In the genomic region with DNA sequence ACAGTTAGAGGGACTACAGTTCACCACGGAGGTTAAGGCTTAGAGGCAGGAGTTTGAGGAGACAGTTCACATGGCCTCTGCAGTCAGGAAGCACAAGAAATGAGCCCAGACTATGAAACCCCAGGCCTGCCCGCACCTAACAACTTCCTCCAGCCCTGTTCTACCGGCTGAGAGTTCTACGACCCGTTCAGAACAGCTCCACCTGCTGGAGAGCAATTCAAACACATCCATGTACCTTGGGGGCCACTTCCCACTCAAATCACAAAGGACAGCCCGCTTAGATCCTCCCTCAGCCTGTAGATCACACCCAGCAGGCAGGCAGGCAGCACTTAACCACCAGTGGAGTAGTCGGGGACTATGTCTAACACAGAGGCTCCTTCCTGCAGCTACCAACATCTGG, we compare ENCODE assay signal across 23 mouse cellular contexts. TPM values are rescaled to one million over a fixed set of nuclear protein-coding genes. Genes with fewer than 3 reads are reported as not detected.
A peak's percentile ranks its signal among the peaks of the same experiment; 100 is the strongest.
DNase-seq lines count a peak whose midpoint lies in the region; ATAC-seq and TF ChIP-seq lines count a peak whose summit lies in the region.
"Had no signal": no experiment of that assay in that cellular context is flagged by ENCODE, and none has a peak within 500 bp of the region (broad histone marks: within the 10 kb centered on the region; RNA-seq: fewer than 3 reads in every experiment).

No protein-coding gene starts in this region.

- no peaks in the 10 kb centered on the region for H3K4me1 ChIP-seq in hindbrain, postnatal 0 days (ENCODE audit: insufficient read depth, low read length)
- peaks cover 17% of the 10 kb centered on the region for H3K4me1 ChIP-seq in hindbrain, embryonic 10.5 days (replicated peaks)
- H3K4me1 ChIP-seq in liver, embryonic 14.5 days (replicated peaks; ENCODE audit: control insufficient read depth in 2 of 2, insufficient read depth in 2 of 2, low read length in 1 of 2): no peaks in the 10 kb centered on the region
- peaks cover 13% of the 10 kb centered on the region; the same call in 1 of the 2 replicates for H3K4me1 ChIP-seq in E14TG2a.4 (replicated peaks; ENCODE audit: low read depth, low read length)
- peaks cover 16% of the 10 kb centered on the region for H3K4me1 ChIP-seq in forebrain, embryonic 15.5 days
- H3K4me1 ChIP-seq: embryonic facial prominence, embryonic 15.5 days; kidney, embryonic 15.5 days; limb, embryonic 12.5 days; lung, embryonic 15.5 days; megakaryocyte, embryonic 14.5 days had no signal

- peak; percentile 28; the same call in 1 of the 2 replicates for TF ChIP-seq CTCF in hindbrain, postnatal 0 days (IDR thresholded peaks at IDR 0.05; ENCODE audit: low read depth)
- peak; percentile 21; the same call in 1 of the 2 replicates for TF ChIP-seq CTCF in liver, embryonic 14.5 days (IDR thresholded peaks at IDR 0.05; ENCODE audit: low read depth)
- TF ChIP-seq CTCF in E14TG2a.4 (conservative IDR thresholded peaks at IDR 0.05; ENCODE audit: low read length): peak; percentile 58

- WGBS in hindbrain, postnatal 0 days: 69% methylated on average over 7 of the region's 7 CpGs
- WGBS in hindbrain, embryonic 10.5 days: 62% methylated on average over 7 of the region's 7 CpGs
- 29% methylated on average over 7 of the region's 7 CpGs for WGBS in liver, embryonic 14.5 days (ENCODE audit: insufficient replicate concordance)
- WGBS in forebrain, embryonic 15.5 days: 72% methylated on average over 7 of the region's 7 CpGs

- 0 out of 2 replicates have a peak, but pooled peaks cover 4% of the 10 kb centered on the region for H3K36me3 ChIP-seq in hindbrain, postnatal 0 days (ENCODE audit: insufficient read depth, low read length)
- peaks cover 31% of the 10 kb centered on the region for H3K36me3 ChIP-seq in hindbrain, embryonic 10.5 days
- H3K36me3 ChIP-seq in liver, embryonic 14.5 days (replicated peaks; ENCODE audit: control insufficient read depth, insufficient read depth, low read depth): no peaks in the 10 kb centered on the region
- H3K36me3 ChIP-seq in E14TG2a.4 (ENCODE audit: insufficient read depth, low read length): no peaks in the 10 kb centered on the region
- H3K36me3 ChIP-seq in forebrain, embryonic 15.5 days: peaks cover 14% of the 10 kb centered on the region
- H3K36me3 ChIP-seq: embryonic facial prominence, embryonic 15.5 days; G1E; kidney, embryonic 15.5 days; limb, embryonic 12.5 days; lung, embryonic 15.5 days had no signal

- no peak overlapping the region for H3K27ac ChIP-seq in hindbrain, postnatal 0 days
- no peak overlapping the region for H3K27ac ChIP-seq in hindbrain, embryonic 10.5 days
- no peak overlapping the region for H3K27ac ChIP-seq in liver, embryonic 14.5 days
- H3K27ac ChIP-seq in forebrain, embryonic 15.5 days (replicated peaks): no peak overlapping the region
- H3K27ac ChIP-seq: embryonic facial prominence, embryonic 15.5 days; forebrain, embryonic 10.5 days; kidney, embryonic 15.5 days; limb, embryonic 12.5 days; lung, embryonic 15.5 days had no signal

- no peak for ATAC-seq in hindbrain, postnatal 0 days
- no peak for ATAC-seq in liver, embryonic 14.5 days (ENCODE audit: insufficient read depth)
- no peak for ATAC-seq in forebrain, embryonic 15.5 days (replicated peaks)
- ATAC-seq: midbrain, embryonic 16.5 days had no signal

- TF ChIP-seq EP300 in liver, embryonic 14.5 days (IDR thresholded peaks at IDR 0.05; ENCODE audit: low read depth): no peak

- H3K27me3 ChIP-seq in hindbrain, postnatal 0 days (ENCODE audit: insufficient read depth, low read length): no peaks in the 10 kb centered on the region
- H3K27me3 ChIP-seq in hindbrain, embryonic 10.5 days (ENCODE audit: insufficient read depth, poor library complexity, severe bottlenecking): no peaks in the 10 kb centered on the region
- no peaks in the 10 kb centered on the region for H3K27me3 ChIP-seq in liver, embryonic 14.5 days (ENCODE audit: control insufficient read depth, insufficient read depth, low read length)
- no peaks in the 10 kb centered on the region for H3K27me3 ChIP-seq in E14TG2a.4 (ENCODE audit: insufficient read depth, low read length)
- no peaks in the 10 kb centered on the region for H3K27me3 ChIP-seq in forebrain, embryonic 15.5 days
- H3K27me3 ChIP-seq: embryonic facial prominence, embryonic 15.5 days; kidney, embryonic 15.5 days; limb, embryonic 12.5 days; lung, embryonic 15.5 days; megakaryocyte, embryonic 14.5 days had no signal

- H3K4me3 ChIP-seq in hindbrain, postnatal 0 days (ENCODE audit: low read length): no peak overlapping the region
- H3K4me3 ChIP-seq in hindbrain, embryonic 10.5 days: no peak overlapping the region
- no peak overlapping the region for H3K4me3 ChIP-seq in liver, embryonic 14.5 days (ENCODE audit: insufficient read depth in 1 of 2, low read depth in 2 of 2, low read length in 2 of 2)
- H3K4me3 ChIP-seq in E14TG2a.4 (replicated peaks; ENCODE audit: low read length): peak overlapping the region; percentile 7; the same call in 1 of the 2 replicates
- H3K4me3 ChIP-seq in forebrain, embryonic 15.5 days: no peak overlapping the region
- H3K4me3 ChIP-seq: embryonic facial prominence, embryonic 15.5 days; forebrain, embryonic 10.5 days; kidney, embryonic 15.5 days; limb, embryonic 12.5 days; lung, embryonic 15.5 days; megakaryocyte, embryonic 14.5 days had no signal

- no peak overlapping the region for H3K4me2 ChIP-seq in hindbrain, postnatal 0 days (ENCODE audit: low read depth, low read length)
- H3K4me2 ChIP-seq in liver, embryonic 14.5 days (ENCODE audit: low read depth): no peak overlapping the region
- no peak overlapping the region for H3K4me2 ChIP-seq in forebrain, embryonic 15.5 days (replicated peaks)
- H3K4me2 ChIP-seq: embryonic facial prominence, embryonic 15.5 days; kidney, embryonic 15.5 days; limb, embryonic 12.5 days; lung, embryonic 15.5 days had no signal

- no peak for DNase-seq in hindbrain, postnatal 0 days (ENCODE audit: low spot score)
- no peak for DNase-seq in hindbrain, embryonic 10.5 days (ENCODE audit: low spot score)
- DNase-seq in liver, embryonic 14.5 days (ENCODE audit: low read depth in 3 of 3, low spot score in 3 of 3): no peak
- DNase-seq in liver (no peak), WW6 (ENCODE audit: low read depth, low spot score) (peak; percentile 75)
- no peak for DNase-seq in gastrocnemius, postnatal 4 days (ENCODE audit: low spot score in 2 of 2)
- DNase-seq: adrenal gland, postnatal 14 days; B cell, adult 2 months; cerebellum, adult 8-10 months; heart, postnatal 4 days; right cerebral cortex, adult 18-20 months; spleen, adult 18-20 months had no signal

- no peak overlapping the region for H3K9ac ChIP-seq in hindbrain, postnatal 0 days (replicated peaks; ENCODE audit: low read length)
- no peak overlapping the region for H3K9ac ChIP-seq in liver, embryonic 14.5 days (replicated peaks)
- no peak overlapping the region for H3K9ac ChIP-seq in forebrain, embryonic 15.5 days (replicated peaks)
- H3K9ac ChIP-seq: embryonic facial prominence, embryonic 15.5 days; kidney, embryonic 15.5 days; limb, embryonic 12.5 days; lung, embryonic 15.5 days had no signal

- H3K9me3 ChIP-seq in hindbrain, postnatal 0 days (ENCODE audit: low read length): no peaks in the 10 kb centered on the region
- peaks cover 13% of the 10 kb centered on the region for H3K9me3 ChIP-seq in hindbrain, embryonic 10.5 days
- H3K9me3 ChIP-seq in liver, embryonic 14.5 days (ENCODE audit: control insufficient read depth, low read length): no peaks in the 10 kb centered on the region; the same call in 1 of the 2 replicates
- H3K9me3 ChIP-seq in E14TG2a.4 (ENCODE audit: low read length): no peaks in the 10 kb centered on the region
- H3K9me3 ChIP-seq in forebrain, embryonic 15.5 days: no peaks in the 10 kb centered on the region
- H3K9me3 ChIP-seq: embryonic facial prominence, embryonic 15.5 days; kidney, embryonic 15.5 days; lung, embryonic 15.5 days had no signal

RNA-seq across cellular contexts. Expression of a gene that starts 49.3 kb away (rescaled TPM):
- total RNA-seq in hindbrain, postnatal 0 days (2014; rRNA removed): 5.9 and 6.6 TPM in 2 replicates
- 11.8 and 12.5 TPM in 2 replicates for polyA plus RNA-seq in hindbrain, postnatal 0 days (2015; fragmentation: Nextera tagmentation; extraction: Ambion mirVana)
- polyA plus RNA-seq in hindbrain, embryonic 10.5 days (2016; fragmentation: Nextera tagmentation; extraction: Ambion mirVana): 15.2 and 20.3 TPM in 2 replicates
- polyA plus RNA-seq in liver, embryonic 14.5 days (2012; rRNA removed): 0.17 and 0.28 TPM in 2 replicates
- 0.24 and 0.28 TPM in 2 replicates for polyA plus RNA-seq in liver, embryonic 14.5 days (2014; fragmentation: Nextera tagmentation; extraction: Ambion mirVana)
- 32.7 and 34.4 TPM in 2 replicates for polyA plus RNA-seq in forebrain, embryonic 15.5 days (2015; fragmentation: Nextera tagmentation; extraction: Ambion mirVana)
- under 1 TPM; 0.34 to 0.70 TPM for total RNA-seq in gastrocnemius, postnatal 4 days (2021)
- total RNA-seq: granulocyte monocyte progenitor cell, adult 5-6 weeks had no signal
- polyA plus RNA-seq: G1E had no signal
